Mouse (Mus musculus): ENCODE results near the gene Ankrd63.
"Not testable (repeated sequence)": the region's sequence is repeated elsewhere in the genome, so short reads cannot be mapped to it uniquely, and the experiment has no call there.

The Ankrd63 gene

DNA sequence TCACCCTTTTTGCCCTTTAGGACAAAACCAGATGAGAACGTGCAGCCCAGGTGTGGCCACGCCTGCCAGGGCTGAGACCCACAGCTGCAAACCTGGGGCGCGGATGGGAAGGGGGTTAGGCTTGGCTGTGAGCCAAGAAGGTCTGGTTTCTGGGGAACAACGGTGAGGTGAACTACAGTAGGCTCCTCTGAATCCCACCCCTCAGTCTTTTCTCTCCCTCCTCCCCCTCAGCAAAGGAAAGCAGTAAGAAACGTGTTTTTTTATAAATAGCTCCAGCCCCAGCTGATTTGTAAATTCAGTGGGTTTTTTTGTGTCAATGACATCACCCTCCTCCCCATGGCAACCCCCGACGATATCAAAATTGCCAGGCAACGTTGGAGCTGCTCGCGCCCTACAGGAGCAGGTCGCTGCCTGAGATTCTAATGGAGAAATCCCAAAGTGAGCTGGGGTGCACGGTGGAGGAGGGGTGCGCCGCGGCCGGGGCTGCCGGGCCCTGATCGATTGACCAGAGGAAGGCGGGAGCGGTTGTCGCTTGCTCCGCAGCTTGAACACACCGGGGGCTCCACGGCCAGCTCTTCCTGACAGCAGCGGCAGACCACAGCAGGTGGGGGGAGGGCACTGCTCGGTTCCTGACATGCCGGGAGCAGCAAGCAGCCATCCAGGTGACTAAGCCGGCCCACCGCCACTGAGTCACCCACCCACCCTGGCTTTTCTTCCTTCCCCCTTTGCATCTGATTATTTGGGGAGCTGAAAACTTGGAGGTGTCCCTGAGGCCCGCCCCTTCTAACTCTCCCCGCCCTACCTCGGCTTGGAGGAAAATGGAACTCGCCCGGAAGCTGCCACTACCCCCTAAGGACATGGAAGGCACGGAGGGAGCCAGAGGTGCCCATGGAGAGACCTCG is 40.6 kb downstream of the Ankrd63 start, which contains the start of gene Pak6:
TSS of gene Pak6 (plus strand) at position 402 of the 902 bp plus-strand sequence.
- peak; percentile 63 to 72 for DNase-seq (ENCODE audit: low spot score in 2 of 2)

DNA sequence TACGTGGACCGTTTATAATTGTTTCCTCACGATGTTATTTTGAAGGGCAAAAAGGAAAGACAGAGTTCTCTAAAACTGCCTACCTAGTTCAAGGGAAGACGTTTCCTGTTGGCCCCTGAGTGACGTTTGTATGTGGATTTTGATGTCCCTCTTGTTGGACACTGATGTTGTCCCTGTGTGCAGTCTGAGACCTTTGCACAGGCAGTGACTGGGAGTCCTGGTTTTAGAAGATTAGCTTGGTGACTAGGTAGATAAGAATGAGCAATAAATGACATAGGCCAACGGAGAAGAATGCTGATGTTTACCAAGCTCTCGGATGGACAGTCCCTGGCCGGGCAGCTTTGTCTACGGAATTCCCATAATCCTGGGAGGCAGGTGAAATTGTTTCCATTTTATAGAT is 41.9 kb downstream of the Ankrd63 start:
- DNase-seq (ENCODE audit: low spot score in 2 of 2) = no peak

DNA sequence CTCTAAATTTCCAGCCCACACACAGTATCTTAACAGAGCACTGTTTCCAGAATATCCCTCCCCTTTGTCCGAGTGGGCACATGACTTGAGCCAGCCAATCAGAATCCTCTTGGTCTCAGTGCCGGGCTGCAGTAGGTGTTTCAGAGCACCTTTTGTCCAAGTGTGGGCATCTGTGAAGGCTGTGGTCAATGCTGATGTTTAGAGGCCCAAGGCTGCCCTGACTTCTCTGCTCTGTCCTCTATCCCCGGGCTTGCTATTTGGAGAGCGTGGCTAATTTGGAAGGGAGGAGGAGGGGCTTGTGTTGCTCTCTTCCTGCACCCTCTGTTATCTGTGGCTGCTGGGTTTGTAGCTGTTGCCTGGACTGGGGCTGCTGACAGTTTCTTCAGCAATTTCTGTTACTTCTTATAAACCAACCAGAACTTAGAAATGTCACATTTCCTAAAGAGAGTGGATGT is 43.7 kb downstream of the Ankrd63 start:
- DNase-seq (ENCODE audit: low spot score in 2 of 2) = no peak

DNA sequence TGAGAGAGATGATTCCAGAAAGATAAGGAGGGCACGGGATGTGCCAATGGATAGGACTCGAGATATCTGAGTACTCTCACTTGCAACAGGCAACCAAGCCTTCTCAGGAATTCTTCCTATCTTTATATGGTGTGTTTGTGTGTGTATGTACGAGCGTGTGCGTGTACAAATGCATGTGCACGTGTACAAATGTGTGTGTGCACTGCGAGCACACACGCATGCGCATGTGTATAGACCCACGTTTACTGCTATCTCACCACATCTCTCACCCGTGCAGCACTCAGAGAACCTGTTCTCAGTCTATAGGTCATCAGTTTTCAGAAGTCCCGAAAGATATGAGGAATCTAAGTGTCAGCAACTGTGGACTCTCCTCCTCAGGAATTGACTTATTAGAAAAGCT is 44.3 kb downstream of the Ankrd63 start:
- no peak for DNase-seq (ENCODE audit: low spot score in 2 of 2)

DNA sequence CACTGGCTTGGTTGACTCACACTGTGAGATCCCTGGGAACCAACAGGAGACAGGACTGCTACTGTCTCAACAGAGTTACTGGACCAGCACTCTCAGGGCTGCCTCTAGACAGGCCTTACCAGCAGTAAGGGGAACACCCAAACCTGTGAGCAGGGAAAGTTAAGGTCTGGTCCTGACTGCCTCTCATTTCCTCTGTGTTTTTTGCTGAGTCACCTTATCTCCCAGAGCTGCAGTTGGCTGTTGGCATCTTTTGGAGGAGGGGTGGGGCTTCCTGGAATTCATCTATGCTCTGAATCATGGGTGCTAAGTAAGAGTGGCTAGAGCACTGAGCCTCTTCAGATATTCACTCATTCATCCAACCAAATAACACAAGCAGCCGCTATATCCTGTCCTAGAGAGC is 44.7 kb downstream of the Ankrd63 start:
- DNase-seq (ENCODE audit: low spot score in 2 of 2) = no peak

DNA sequence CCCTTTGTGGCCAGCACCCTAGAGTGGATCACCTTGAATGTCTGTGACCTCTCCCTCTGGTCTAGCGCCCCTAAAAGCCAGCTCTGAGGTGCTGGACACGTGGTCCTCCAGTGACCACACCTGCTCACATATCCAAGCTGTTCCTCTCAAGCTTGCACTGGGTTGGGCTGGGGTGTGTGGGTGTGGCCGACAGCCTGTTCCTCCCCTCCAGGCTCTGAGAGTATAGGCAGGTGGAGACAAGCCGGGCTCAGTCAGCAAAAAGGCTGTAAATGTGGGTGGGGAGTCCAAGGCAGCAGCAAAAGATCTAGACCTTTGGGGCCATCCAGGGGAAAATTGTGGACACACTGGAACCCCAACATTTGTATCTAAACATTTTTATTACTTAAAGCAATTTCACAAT is 45.3 kb downstream of the Ankrd63 start:
- no peak for DNase-seq (ENCODE audit: low spot score in 2 of 2)

DNA sequence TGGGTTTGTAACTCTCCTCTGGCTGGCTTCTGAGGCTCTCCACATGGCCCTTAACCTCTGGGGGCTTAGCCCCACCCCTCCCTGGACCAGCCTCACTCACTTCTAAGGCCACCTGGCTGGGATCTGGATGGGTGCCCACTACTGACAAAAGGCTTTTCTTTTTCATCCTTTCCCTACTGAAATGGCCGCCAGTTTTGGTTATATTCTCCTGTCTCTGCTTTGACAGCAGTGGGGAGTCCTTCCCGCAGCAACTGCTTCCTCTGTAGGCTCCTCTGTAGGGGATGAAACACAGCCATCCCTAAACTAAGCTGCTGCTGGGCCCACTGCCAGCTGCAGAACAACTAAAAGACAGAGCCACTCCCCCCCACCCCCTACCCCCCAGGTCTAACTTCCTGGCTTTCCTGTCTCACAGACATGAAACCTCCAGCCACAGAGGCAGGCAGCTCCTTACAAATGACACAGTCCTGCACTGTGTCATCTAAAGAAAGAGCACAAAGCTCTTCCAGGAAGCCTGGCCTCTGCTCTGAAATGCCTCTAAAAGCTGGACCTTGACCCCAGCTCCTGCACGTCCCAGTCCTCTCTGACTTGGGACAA is 47.0 kb downstream of the Ankrd63 start:
- DNase-seq (ENCODE audit: low spot score in 2 of 2) = no peak

DNA sequence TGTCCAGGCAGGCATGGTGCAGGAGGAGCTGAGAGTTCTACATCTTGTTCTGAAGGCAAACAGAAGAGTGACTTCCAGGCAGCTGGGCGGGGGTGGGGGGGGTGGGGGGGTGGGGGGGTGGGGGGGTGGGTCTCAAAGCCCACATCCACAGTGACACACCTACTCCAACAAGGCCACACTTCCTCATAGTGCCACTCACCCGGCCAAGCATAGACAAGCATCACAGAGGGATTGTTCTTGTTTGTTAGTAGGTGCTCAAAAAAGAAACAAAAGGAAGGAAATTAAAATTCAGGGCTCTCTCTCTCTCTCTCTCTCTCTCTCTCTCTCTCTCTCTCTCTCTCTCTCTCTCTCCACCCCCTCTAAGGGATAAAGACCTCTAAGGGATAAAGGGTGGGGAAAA is 53.1 kb downstream of the Ankrd63 start:
- DNase-seq (ENCODE audit: low spot score in 2 of 2) = not testable (repeated sequence)

Measured in right cerebral cortex, postnatal 36 days (tissue).